Mouse (Mus musculus): Measurements from ENCODE around the gene Btbd3. TPM values are rescaled to one million over a fixed set of nuclear protein-coding genes. Genes with fewer than 3 reads are reported as not detected.
A peak's percentile ranks its signal among the peaks of the same experiment; 100 is the strongest.

Gene Btbd3
- polyA plus RNA-seq, 1 experiment: 6.7 TPM

- H3K36me3 ChIP-seq (ENCODE audit: control insufficient read depth, insufficient read depth, low read length): no peaks in the 10 kb centered on the region
- no peak overlapping the region for H3K27ac ChIP-seq (ENCODE audit: insufficient read depth, low read depth, low read length)
- peaks cover 19% of the 10 kb centered on the region for H3K4me1 ChIP-seq (ENCODE audit: control insufficient read depth, insufficient read depth, low read length)
- 42% methylated on average over 4 of the region's 4 CpGs for WGBS
- TF ChIP-seq POLR2A (IDR thresholded peaks at IDR 0.05; ENCODE audit: low read depth, low read length): no peak
- TF ChIP-seq CTCF (conservative IDR thresholded peaks at IDR 0.05; ENCODE audit: insufficient read depth, insufficient read length, low read depth, low read length): no peak
- no peaks in the 10 kb centered on the region for H3K27me3 ChIP-seq (replicated peaks; ENCODE audit: control insufficient read depth, insufficient read depth, low read length)
- H3K4me3 ChIP-seq (ENCODE audit: insufficient read depth, low read depth, low read length): no peak overlapping the region
- peak; percentile 41 for DNase-seq
Observed at GRCm38 (mm10) chr2:138267852-138268513, 11.6 kb downstream of the Btbd3 start.

- DNase-seq: no peak
- no peak overlapping the region for H3K4me3 ChIP-seq (ENCODE audit: insufficient read depth, low read depth, low read length)
- H3K27me3 ChIP-seq (replicated peaks; ENCODE audit: control insufficient read depth, insufficient read depth, low read length): no peaks in the 10 kb centered on the region
- H3K27ac ChIP-seq (ENCODE audit: insufficient read depth, low read depth, low read length): no peak overlapping the region
- no peaks in the 10 kb centered on the region for H3K36me3 ChIP-seq (ENCODE audit: control insufficient read depth, insufficient read depth, low read length)
- TF ChIP-seq CTCF (conservative IDR thresholded peaks at IDR 0.05; ENCODE audit: insufficient read depth, insufficient read length, low read depth, low read length) (no peak), POLR2A (IDR thresholded peaks at IDR 0.05; ENCODE audit: low read depth, low read length) (no peak)
- H3K4me1 ChIP-seq (ENCODE audit: control insufficient read depth, insufficient read depth, low read length): peaks cover 19% of the 10 kb centered on the region
Observed at GRCm38 (mm10) chr2:138269330-138269729, 13.0 kb downstream of the Btbd3 start.

GRCm38 (mm10) chr2:138273404-138274073 is 17.2 kb downstream of the Btbd3 start:
- Histone ChIP-seq H3K4me3 (ENCODE audit: insufficient read depth, low read depth, low read length) (no peak overlapping the region), H3K36me3 (ENCODE audit: control insufficient read depth, insufficient read depth, low read length) (no peaks in the 10 kb centered on the region), H3K27ac (ENCODE audit: insufficient read depth, low read depth, low read length) (no peak overlapping the region), H3K27me3 (replicated peaks; ENCODE audit: control insufficient read depth, insufficient read depth, low read length) (no peaks in the 10 kb centered on the region), H3K4me1 (ENCODE audit: control insufficient read depth, insufficient read depth, low read length) (0 out of 2 replicates have a peak, but pooled peaks cover 4% of the 10 kb centered on the region)
- WGBS: 90% methylated on average over 9 of the region's 9 CpGs
- TF ChIP-seq CTCF (conservative IDR thresholded peaks at IDR 0.05; ENCODE audit: insufficient read depth, insufficient read length, low read depth, low read length) (no peak), POLR2A (IDR thresholded peaks at IDR 0.05; ENCODE audit: low read depth, low read length) (no peak)
- DNase-seq: no peak

GRCm38 (mm10) chr2:138274086-138274485 is 17.7 kb downstream of the Btbd3 start:
- TF ChIP-seq CTCF (conservative IDR thresholded peaks at IDR 0.05; ENCODE audit: insufficient read depth, insufficient read length, low read depth, low read length): no peak
- no peak for TF ChIP-seq POLR2A (IDR thresholded peaks at IDR 0.05; ENCODE audit: low read depth, low read length)
- H3K27ac ChIP-seq (ENCODE audit: insufficient read depth, low read depth, low read length): no peak overlapping the region
- no peaks in the 10 kb centered on the region for H3K36me3 ChIP-seq (ENCODE audit: control insufficient read depth, insufficient read depth, low read length)
- DNase-seq: no peak
- H3K27me3 ChIP-seq (replicated peaks; ENCODE audit: control insufficient read depth, insufficient read depth, low read length): no peaks in the 10 kb centered on the region
- no peak overlapping the region for H3K4me3 ChIP-seq (ENCODE audit: insufficient read depth, low read depth, low read length)
- H3K4me1 ChIP-seq (ENCODE audit: control insufficient read depth, insufficient read depth, low read length): peaks cover 5% of the 10 kb centered on the region; the same call in 1 of the 2 replicates
- WGBS: 83% methylated on average over 5 of the region's 5 CpGs

GRCm38 (mm10) chr2:138277842-138278691 is 21.7 kb downstream of the Btbd3 start:
- Histone ChIP-seq H3K4me1 (ENCODE audit: control insufficient read depth, insufficient read depth, low read length) (peaks cover 6% of the 10 kb centered on the region; the same call in 1 of the 2 replicates), H3K36me3 (ENCODE audit: control insufficient read depth, insufficient read depth, low read length) (no peaks in the 10 kb centered on the region), H3K4me3 (ENCODE audit: insufficient read depth, low read depth, low read length) (peak overlapping the region; percentile 60), H3K27ac (ENCODE audit: insufficient read depth, low read depth, low read length) (peak overlapping the region; percentile 80), H3K27me3 (replicated peaks; ENCODE audit: control insufficient read depth, insufficient read depth, low read length) (no peaks in the 10 kb centered on the region)
- peak; percentile 75 for TF ChIP-seq POLR2A (IDR thresholded peaks at IDR 0.05; ENCODE audit: low read depth, low read length)
- TF ChIP-seq CTCF (conservative IDR thresholded peaks at IDR 0.05; ENCODE audit: insufficient read depth, insufficient read length, low read depth, low read length): 0 out of 2 replicates have a peak, but pooled peaks have one; percentile 14
- peak; percentile 86 for DNase-seq
- 5% methylated on average over 17 of the region's 17 CpGs for WGBS

GRCm38 (mm10) chr2:138278853-138279640 is 22.7 kb downstream of the Btbd3 start:
- peaks cover 6% of the 10 kb centered on the region; the same call in 1 of the 2 replicates for H3K4me1 ChIP-seq (ENCODE audit: control insufficient read depth, insufficient read depth, low read length)
- WGBS: 56% methylated on average over 15 of the region's 15 CpGs

More at GRCm38 (mm10) chr2:138278853-138279640, 22.7 kb downstream of the Btbd3 start:
- Histone ChIP-seq H3K36me3 (ENCODE audit: control insufficient read depth, insufficient read depth, low read length) (no peaks in the 10 kb centered on the region; the same call in 1 of the 2 replicates), H3K4me3 (ENCODE audit: insufficient read depth, low read depth, low read length) (peak overlapping the region; percentile 60), H3K27ac (ENCODE audit: insufficient read depth, low read depth, low read length) (peak overlapping the region; percentile 80), H3K27me3 (replicated peaks; ENCODE audit: control insufficient read depth, insufficient read depth, low read length) (no peaks in the 10 kb centered on the region)
- no peak for DNase-seq
- no peak for TF ChIP-seq POLR2A (IDR thresholded peaks at IDR 0.05; ENCODE audit: low read depth, low read length)
- TF ChIP-seq CTCF (conservative IDR thresholded peaks at IDR 0.05; ENCODE audit: insufficient read depth, insufficient read length, low read depth, low read length): no peak
